Mouse (Mus musculus) cortical plate, adult 2 months (tissue): ENCODE data around the gene Aak1.

Experiments used
- CTCF ChIP-seq: fragments of 200-500 bp; IDR thresholded peaks from 2 replicates; pipeline ENCODE4 v1.5.1; 2011; ENCODE audit warnings: mild to moderate bottlenecking, control low read depth, low read length; ENCODE audit not compliant: insufficient read depth; ENCODE audit errors: extremely low read depth
- POLR2A ChIP-seq: fragments of 200-500 bp; IDR thresholded peaks from 2 replicates; pipeline ENCODE4 v1.6.1; 2011; ENCODE audit warnings: mild to moderate bottlenecking, low read length, control low read depth; ENCODE audit not compliant: insufficient read depth; ENCODE audit errors: extremely low read depth

DNA sequence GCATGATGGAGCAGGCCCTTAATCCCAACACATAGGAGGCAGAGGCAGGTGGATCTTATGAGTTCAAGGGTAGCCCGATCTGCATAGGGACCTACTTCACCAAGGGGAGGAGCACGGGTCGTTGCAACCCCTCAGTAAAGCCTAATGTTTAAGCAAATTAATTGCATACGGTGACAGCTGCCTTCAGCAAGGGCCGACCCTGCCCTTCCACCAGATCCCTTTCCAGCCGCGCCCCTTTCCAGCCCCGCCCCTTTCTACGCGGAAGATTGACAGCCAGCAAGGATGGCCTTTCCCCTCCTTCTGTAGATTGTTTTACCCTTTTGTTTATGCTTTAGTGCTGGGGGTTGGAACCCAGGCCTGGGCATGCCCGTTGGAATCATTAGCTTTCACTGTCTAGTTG lies 47.9 kb upstream of the Aak1 start:
- TF ChIP-seq POLR2A (no peak), CTCF (no peak)
